Mouse (Mus musculus): ENCODE results near the gene Lrrc27.

The Lrrc27 gene

GRCm38 (mm10) chr7:139212754-139213745 lies at the start of gene Lrrc27, which contains the start of gene Stk32c:
Lrrc27 (plus strand) TSS chr7:139212988.
Stk32c (minus strand) TSS chr7:139213307.
- peak; percentile 99 for DNase-seq (ENCODE audit: extremely low spot score)

DNA sequence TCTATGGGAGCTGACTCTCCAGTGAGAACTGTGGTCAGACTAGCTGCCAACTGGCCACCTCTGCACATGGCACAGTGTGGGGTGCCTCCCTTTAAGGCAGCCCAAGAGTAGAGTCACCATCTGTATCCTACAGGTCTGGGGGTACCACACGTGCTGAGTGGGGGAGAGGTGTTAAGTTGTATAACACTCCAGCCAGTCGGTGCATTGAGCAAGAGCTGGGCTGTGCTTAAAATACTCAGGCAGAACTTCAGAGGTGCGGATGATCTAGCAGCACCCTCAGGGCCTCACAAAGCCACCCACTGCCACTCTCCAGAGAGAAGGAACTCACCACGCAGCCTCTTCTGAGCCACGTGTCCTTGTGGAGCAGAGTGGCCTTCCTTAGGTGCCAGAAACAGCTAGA lies 48.4 kb upstream of the Lrrc27 start:
- no peak for DNase-seq (ENCODE audit: extremely low spot score)

GRCm38 (mm10) chr7:139169143-139169542 lies 43.6 kb upstream of the Lrrc27 start:
- no peak for DNase-seq (ENCODE audit: extremely low spot score)

DNA sequence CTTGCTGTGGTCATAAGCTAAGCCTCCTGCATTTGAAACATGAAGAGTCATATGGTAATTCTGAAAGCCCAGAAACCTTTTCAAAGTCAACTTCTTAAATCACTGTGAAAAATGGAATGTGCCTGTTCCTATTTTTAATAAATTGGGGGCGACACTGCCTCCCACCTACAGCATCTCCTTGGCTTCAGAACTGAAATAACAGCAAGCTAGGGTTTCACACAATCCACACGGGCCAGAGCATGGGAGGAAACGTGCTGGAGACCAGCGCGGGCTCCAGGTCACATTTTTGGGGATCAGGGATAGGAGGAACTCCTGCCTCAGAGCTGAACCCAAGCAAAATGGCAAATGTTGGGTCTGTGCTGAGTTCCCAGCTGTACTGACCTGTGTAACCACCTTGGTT lies 33.5 kb upstream of the Lrrc27 start:
- DNase-seq (ENCODE audit: extremely low spot score): no peak

GRCm38 (mm10) chr7:139180058-139180457 lies 32.7 kb upstream of the Lrrc27 start:
- DNase-seq (ENCODE audit: extremely low spot score): no peak

DNA sequence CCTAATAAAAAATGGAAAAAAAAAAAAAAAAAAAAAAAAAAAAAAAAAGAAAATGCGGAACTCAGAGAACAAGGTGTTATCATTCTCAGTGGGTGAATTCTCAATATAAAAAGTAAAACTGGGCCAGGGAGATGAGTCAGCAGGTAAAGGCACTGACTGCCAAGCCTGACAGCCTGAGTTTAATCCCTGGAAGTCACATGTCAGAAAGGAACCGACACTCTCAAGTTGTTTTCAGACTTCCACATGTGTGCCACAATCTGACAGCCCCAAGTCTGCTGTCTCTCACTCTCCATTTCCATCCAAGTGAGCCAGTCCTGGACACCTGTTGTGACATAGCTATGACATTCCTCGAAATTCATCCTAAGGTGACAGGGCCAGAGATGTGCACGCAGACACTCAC lies 28.4 kb upstream of the Lrrc27 start:
- DNase-seq (ENCODE audit: extremely low spot score): no peak

- no peak for DNase-seq (ENCODE audit: extremely low spot score)
Measured at GRCm38 (mm10) chr7:139184846-139185245, 27.9 kb upstream of the Lrrc27 start.

DNA sequence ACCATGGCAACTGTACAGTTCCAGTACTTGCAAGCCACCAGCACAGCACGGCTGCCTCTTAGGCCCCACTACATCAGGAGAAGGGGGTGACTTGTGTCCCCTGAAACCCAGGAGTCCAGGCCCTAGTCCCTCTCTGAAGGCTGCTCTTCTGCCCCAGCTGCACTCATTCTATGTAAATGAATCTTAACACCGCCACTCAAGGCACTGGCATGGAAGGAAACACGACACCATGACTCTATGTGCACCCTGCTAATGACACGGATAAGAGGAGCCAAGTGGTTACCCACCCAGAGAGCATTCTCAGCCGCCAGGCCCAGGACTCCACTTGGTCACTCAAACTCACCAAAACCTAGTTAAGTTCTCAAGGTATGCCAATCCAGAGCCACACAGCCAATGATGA lies 26.8 kb upstream of the Lrrc27 start:
- no peak for DNase-seq (ENCODE audit: extremely low spot score)

DNA sequence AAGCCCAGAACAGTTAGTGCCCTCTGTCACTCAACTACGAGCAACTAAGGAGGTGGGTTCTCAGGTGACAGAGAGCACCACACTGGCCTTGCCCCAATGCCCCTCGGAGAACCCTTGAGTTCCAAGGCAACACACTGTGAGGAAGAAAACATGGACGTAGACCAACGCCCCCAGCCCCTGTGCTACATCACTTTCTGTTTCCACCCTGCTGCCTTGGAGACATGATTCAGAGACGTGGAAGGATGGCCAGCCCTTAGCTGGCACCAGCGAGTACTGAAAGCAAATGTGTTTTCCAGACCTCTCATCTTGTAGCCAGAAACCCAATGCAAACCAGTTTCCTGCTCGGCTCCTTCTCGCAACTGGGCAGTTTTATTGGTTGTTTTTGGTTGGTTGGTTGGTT lies 26.4 kb upstream of the Lrrc27 start:
- DNase-seq (ENCODE audit: extremely low spot score): no peak

GRCm38 (mm10) chr7:139187277-139187676 lies 25.5 kb upstream of the Lrrc27 start:
- DNase-seq (ENCODE audit: extremely low spot score): no peak

DNA sequence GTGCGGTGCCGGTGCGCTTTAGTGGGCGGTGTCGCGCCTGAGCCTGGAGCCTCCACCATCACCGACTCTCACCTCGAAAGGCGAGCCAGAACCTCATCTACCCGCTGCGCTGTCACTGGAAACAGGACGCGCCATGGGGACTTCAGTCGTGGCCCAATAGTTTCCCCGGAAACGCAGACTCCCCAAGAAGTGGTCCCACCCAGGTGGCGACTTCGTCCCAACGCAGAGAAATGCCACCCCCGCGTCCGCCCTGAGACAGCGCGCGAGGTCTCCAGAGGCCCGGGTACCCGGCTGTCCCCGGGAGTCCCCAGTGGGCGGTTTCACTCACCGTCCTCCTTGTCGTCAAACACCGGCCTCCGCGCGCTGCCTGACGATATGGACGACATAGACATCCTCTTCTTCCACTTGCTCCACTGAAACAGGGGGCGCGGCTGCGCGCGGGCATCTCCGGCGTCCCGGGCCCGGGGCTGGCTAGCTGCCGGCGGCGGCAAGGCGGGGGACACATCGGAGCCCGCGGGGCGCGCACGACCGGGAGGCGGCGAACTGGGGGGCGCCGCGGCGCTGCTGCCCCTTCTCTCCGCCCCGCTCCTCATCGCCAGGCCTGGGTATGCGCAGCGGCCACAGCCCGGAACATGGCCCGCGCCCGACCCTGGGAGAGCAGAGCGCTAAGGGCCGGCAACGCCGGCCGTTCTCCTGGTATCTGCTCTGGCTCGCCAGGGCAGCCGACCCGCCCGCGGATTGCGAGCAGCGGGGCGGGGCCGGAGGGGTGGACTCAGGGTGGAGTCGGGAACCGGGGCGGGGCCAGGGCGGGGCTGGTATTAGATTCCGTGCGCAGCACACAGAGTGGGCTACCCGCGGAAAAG lies 24.8 kb upstream of the Lrrc27 start:
- peak; percentile 89 for DNase-seq (ENCODE audit: extremely low spot score)

GRCm38 (mm10) chr7:139188634-139189207 lies 24.1 kb upstream of the Lrrc27 start:
- DNase-seq (ENCODE audit: extremely low spot score): peak; percentile 67

DNA sequence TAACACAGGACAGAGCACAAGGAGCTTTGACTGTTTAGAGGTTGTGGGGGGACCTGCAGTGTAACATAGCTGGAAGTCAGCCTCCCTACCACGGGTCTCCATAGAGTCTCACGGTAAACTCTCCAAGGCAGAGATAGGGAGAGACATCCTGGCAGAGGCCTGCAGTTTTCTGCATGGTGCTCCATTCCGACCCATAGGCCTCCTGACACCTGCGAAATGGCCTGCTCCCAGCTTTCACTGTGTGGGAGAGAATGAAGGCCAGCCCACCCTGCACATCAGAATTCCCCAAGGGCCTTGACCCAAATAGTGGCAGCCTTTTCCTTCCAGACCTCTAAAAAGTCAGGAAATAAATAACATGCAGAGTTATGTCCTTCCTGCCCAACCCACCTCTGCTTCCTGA lies 22.2 kb upstream of the Lrrc27 start:
- DNase-seq (ENCODE audit: extremely low spot score): no peak

- DNase-seq (ENCODE audit: extremely low spot score): no peak
Measured at GRCm38 (mm10) chr7:139191619-139192018, 21.2 kb upstream of the Lrrc27 start.

DNA sequence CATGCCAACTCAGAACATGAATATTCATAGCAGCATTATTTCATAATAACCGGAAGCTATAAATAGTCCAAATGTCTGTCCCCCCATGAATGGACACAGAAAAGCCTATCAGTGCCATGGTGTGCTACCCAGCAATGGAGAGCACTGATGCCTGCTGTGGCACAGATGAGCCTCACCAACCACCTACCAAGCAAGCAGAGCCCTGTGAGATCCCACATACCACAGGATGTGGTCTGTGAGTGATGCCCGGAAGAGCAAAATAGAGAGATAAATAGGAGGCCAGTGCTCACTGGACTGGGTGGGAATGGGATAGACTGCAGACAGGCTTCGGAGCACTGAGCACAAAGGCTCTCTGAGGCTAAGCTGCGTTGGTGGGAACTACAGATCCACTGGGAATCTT lies 15.8 kb upstream of the Lrrc27 start:
- no peak for DNase-seq (ENCODE audit: extremely low spot score)

GRCm38 (mm10) chr7:139200108-139200507 lies 12.7 kb upstream of the Lrrc27 start:
- DNase-seq (ENCODE audit: extremely low spot score): peak; percentile 65

GRCm38 (mm10) chr7:139201209-139201608 lies 11.6 kb upstream of the Lrrc27 start:
- no peak for DNase-seq (ENCODE audit: extremely low spot score)

- peak; percentile 60 for DNase-seq (ENCODE audit: extremely low spot score)
Measured at GRCm38 (mm10) chr7:139208023-139208772, 4.6 kb upstream of the Lrrc27 start.

DNA sequence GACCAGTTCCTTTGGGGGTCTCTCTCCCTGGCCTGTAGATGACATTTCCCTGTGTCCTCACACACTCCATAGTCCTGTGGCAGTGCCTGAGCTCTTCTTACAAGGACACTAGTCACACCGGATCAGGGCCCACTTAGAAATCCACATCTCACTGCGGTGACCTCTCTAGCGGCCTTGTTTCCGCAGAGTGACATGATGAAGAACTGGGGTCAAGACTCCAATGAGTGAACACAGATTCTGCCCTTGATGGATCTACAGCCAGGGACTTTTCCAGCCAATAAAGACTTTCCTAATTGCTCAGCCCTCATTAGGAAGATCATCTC lies 4.1 kb upstream of the Lrrc27 start:
- DNase-seq (ENCODE audit: extremely low spot score): no peak

DNA sequence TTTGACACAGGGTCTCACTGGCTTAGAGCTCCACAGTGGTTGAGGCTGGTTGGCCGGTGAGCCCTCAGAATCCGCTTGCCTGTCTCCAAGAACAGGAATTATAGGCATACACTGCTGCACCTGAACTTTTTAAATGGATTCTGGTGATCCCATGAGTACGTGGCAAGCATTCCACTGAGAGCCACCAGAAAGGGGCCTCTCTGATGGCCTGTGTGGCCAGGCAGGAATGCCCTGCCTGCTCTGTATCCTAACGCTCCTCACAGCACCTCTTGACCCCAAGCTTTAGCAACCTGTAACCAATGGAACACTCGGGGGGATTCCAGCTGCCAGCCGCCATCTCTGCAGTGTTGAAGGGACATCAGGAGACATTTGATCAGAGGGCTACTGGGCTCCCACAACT lies 1.0 kb upstream of the Lrrc27 start:
- no peak for DNase-seq (ENCODE audit: extremely low spot score)

DNA sequence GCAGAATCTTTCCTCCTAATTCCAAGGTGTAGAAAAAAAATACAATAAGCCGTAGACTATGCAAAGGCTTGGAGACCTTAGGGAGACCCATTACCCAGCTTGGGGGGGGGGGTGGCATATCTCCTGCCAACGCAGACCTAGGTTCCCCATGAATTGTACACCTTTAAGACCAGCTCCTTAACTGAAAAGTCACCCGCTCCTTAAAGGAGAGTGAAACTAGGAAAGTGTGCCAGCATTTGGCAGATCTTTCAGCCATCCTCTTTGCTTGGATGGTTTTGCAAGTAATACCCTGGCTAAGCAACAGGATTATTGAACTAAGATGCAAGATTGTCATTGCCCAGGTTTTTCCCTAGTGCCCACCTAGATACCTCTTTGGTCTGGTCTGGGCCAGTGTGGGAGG lies 963 bp downstream of the Lrrc27 start:
- DNase-seq (ENCODE audit: extremely low spot score): no peak

DNA sequence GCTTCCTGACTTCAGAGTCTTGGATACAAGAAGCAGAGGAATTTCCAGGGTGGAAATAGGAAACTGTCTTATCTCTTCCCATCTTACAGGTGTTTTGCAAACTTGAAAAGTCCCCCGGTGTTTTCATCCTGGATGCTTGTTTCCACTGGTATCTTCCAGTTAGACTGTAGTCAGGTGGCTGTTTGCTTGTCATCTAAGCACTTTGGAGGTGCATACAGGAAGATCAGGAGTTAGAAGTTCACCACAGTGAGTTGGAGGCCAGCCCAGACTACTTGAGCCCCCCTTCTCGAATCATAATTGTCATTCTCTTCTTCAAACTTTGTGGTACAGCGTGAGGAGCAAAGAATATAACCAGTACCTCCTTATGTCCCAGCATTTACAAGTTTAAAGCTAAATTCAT lies 1.4 kb downstream of the Lrrc27 start:
- no peak for DNase-seq (ENCODE audit: extremely low spot score)

Data from embryo, embryonic 9.5 days (tissue).